Mouse (Mus musculus) heart, postnatal 14 days (tissue): Measurements from ENCODE around the gene Olfr1394. TPM values are rescaled to one million over a fixed set of nuclear protein-coding genes. Genes with fewer than 3 reads are reported as not detected.
"Not testable (repeated sequence)": the region's sequence is repeated elsewhere in the genome, so short reads cannot be mapped to it uniquely, and the experiment has no call there.

Source experiments
- DNase-seq, 2 experiments: peaks; one replicate each; pipeline ENCODE4 v3.0.0; 2021 to 2022
- intact Hi-C: fragments of 180-260 bp; cut with DNase I; formaldehyde crosslinking; loops from one replicate; pipeline ENCODE4 v1.15.1; 2025
- total RNA-seq, 2 experiments: library from RNA; stranded (reverse); gene quantifications; 2 replicates each; pipeline ENCODE4 v1.2.3; 2021

The Olfr1394 gene
- total RNA-seq, 2 experiments from 2014 or later, result not detected

DNA sequence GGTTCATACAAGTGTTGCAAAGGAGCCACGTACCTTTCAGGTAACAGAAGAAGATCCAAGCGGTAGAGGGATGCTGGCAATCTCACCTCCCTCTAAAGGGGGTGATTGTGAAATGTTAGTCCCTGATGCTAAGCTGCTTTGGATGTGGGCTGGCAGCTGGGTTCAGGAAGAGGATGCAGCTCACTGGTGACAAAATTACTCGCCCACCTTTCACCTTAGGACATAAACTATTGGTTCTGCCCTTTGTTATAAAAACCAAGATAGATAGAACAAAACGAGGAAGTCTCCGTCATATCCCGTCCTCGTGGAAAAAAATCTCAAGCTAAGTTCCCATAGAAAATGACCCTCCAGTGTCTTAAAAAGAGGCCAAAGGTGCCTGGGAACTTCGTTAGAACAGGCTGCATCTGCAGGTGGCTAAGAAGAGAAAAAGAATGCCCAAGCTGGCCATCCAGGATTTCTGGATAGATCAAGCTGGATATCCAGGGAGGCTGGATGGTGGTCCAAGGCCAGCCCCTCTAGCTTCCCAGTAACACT, 32.8 kb downstream of the Olfr1394 start, which contains the start of gene Btnl9:
Gene Btnl9, minus strand, starts transcription at position 205 of the 534 bp plus-strand sequence.
- DNase-seq, result no peak
- intact Hi-C loops, result loop anchor here (2.0 to 10.0 kb wide), 3 partner anchors 76 to 348 kb away; partner anchors contain the start of gene Irgm1

- no peak for DNase-seq
These were observed 33.5 kb downstream of the Olfr1394 start for GRCm38 (mm10) chr11:49187701-49188100.

DNA sequence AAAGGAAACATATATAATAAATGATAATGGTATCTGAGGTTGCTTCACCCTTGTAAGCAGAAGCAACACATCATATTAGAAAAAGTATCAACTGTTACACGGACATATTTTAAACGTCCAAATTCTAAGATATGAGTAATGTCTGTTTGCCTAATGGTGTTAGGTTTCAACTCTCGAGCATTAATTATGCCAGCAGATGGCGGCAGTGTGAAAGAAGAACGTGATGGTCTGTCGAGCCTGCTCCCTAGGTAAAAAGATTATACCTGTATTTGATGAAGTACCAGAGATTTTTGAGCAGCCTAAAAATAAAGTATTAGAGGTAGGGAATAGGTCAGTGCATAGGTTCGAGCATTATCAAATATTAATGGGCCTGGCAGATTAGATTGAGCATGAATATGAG, 35.6 kb downstream of the Olfr1394 start:
- DNase-seq, result peak; percentile 67 to 81
- intact Hi-C loops, result loop anchor here (1.0 to 10.0 kb wide), 5 partner anchors 79 to 345 kb away; partner anchors contain the start of gene Irgm1

More at GRCm38 (mm10) chr11:49187701-49188100, 33.5 kb downstream of the Olfr1394 start:
- intact Hi-C loops, result loop anchor here (2.0 to 10.0 kb wide), 3 partner anchors 77 to 347 kb away; partner anchors contain the start of gene Irgm1

- intact Hi-C loops, result loop anchor here (5.0 kb wide), 1 partner anchor 221 kb away; no protein-coding TSS in a partner anchor
- no peak for DNase-seq
These were observed 36.9 kb downstream of the Olfr1394 start for GRCm38 (mm10) chr11:49191083-49191482.

GRCm38 (mm10) chr11:49194771-49195170, 40.6 kb downstream of the Olfr1394 start:
- intact Hi-C loops, result loop anchor here (5.0 kb wide), 1 partner anchor 218 kb away; no protein-coding TSS in a partner anchor
- not testable (repeated sequence) for DNase-seq

DNA sequence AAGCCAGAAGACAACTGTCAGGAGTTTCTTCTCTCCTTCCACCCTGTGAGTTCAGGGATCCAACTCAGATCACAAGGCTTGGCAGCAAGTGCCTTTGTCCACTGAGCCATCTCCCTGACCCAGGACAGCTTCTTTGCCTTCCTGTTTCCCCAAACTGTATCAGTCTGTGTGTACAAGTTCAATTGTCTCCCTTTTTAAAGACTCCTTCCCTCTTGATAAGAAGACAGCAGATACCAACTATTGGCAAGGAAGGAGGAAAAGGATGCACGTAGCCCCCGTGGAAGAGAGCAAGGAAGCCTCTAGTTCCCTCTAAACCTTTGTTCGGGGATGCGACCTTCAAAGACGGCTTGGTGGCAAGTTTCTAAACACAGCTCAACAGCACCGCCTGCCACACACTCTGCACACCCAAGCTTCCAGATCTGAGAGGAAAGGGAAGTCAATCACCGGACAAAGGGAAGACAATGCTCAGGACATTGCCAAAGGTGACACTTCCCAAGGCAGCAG, 41.7 kb downstream of the Olfr1394 start:
- intact Hi-C loops, result no loop called here
- peak in 1 of 2 experiments; percentile 17 for DNase-seq

DNA sequence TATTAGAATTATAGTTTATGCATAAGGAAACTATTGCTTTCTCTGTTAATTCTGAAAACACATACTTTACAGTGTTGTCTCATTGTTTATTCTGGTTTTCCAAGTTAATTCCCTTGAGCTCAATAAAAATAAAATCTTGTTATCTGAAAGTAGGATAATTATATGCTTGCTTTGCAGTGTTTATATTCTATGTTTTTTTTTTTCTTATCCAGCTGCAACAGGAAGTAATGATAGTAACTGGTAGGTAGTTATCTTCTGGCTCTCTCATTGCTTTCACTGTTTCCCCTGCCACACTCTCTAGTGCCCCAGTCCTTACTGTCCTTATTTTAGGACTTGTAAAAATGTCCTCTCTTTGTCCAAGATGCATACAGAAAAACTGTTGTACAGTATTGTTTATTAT, 46.5 kb downstream of the Olfr1394 start:
- no peak for DNase-seq
- intact Hi-C loops, result loop anchor here (5.0 to 10.0 kb wide), 3 partner anchors 328 to 406 kb away; partner anchors contain the start of genes Irgm1 and Trim41

DNA sequence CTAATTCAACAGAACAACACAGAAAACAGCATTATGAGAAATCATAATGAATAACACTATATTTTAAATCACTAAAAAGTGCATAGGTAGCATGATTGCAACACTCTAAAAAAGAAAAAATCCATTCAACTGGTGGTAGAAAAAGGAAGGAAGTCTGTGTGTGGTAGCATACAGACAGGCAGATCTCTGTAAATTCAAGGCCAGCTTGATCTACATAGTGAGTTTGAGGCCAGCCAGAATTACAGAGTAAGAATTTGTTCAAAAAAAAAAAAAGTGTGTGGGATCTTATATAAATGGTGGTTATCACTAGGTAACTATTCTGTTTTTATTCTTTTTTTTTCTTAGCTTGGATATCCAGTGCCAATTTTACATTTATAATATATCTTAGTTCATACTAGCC, 47.0 kb downstream of the Olfr1394 start:
- DNase-seq, result no peak
- intact Hi-C loops, result loop anchor here (5.0 to 10.0 kb wide), 3 partner anchors 329 to 406 kb away; partner anchors contain the start of genes Irgm1 and Trim41

- no peak for DNase-seq
- intact Hi-C loops, result loop anchor here (2.0 to 10.0 kb wide), 4 partner anchors 49 to 407 kb away; partner anchors contain the start of genes Irgm1 and Trim41
These were observed 47.9 kb downstream of the Olfr1394 start for GRCm38 (mm10) chr11:49202071-49202470.

GRCm38 (mm10) chr11:49202523-49203061, 48.4 kb downstream of the Olfr1394 start:
- DNase-seq, result peak; percentile 23 to 31

GRCm38 (mm10) chr11:49203129-49203768, 49.1 kb downstream of the Olfr1394 start, which contains the start of gene Zfp62:
Gene Zfp62 (plus strand): TSS chr11:49203292.
- peak; percentile 94 to 96 for DNase-seq
- intact Hi-C loops, result loop anchor here (2.0 to 10.0 kb wide), 4 partner anchors 48 to 408 kb away; partner anchors contain the start of genes Irgm1 and Trim41

More at GRCm38 (mm10) chr11:49202523-49203061, 48.4 kb downstream of the Olfr1394 start:
- intact Hi-C loops, result loop anchor here (2.0 to 10.0 kb wide), 4 partner anchors 48 to 408 kb away; partner anchors contain the start of genes Irgm1 and Trim41

GRCm38 (mm10) chr11:49203771-49204497, 49.8 kb downstream of the Olfr1394 start:
- DNase-seq, result no peak

DNA sequence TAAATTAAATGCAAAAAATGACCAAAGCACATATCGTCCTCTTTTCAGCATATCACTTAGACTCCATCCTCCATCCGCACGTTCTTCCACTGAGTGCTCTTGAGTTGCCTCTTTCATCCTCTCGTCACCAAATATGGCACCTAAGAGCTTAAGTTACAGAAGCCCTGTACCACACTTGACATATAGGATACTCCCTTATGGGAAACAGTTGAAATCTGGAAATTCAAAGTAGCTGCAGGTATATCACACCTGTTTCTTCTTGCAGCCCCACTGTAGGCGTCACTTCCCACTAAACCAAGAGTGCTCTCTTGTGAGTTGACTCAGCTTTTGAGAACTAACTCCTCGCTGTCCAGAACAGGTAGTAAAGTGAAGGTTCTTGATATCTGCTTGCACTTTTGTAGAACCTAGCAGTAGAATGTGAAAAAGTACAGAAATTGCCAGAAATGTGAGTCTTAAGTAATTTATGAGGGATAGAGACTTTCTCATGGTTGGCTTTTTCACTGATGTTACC, 51.0 kb downstream of the Olfr1394 start:
- intact Hi-C loops, result loop anchor here (10.0 kb wide), 1 partner anchor 410 kb away; no protein-coding TSS in a partner anchor

More at GRCm38 (mm10) chr11:49203771-49204497, 49.8 kb downstream of the Olfr1394 start:
- intact Hi-C loops, result loop anchor here (2.0 to 10.0 kb wide), 4 partner anchors 47 to 409 kb away; partner anchors contain the start of genes Irgm1 and Trim41

GRCm38 (mm10) chr11:49207495-49207894, 53.3 kb downstream of the Olfr1394 start:
- DNase-seq, result no peak
- intact Hi-C loops, result loop anchor here (10.0 kb wide), 1 partner anchor 413 kb away; no protein-coding TSS in a partner anchor

More for the DNA sequence above, 51.0 kb downstream of the Olfr1394 start:
- no peak for DNase-seq

Other genes with a start within 250 kb of the Olfr1394 start
- 1 to 10 TPM; 2.0 to 2.8 TPM for gene Psme2b, start 208.2 kb upstream of the Olfr1394 start, total RNA-seq
- under 1 TPM in 1 of 2 experiments, not detected in 1; 0.17 TPM for gene Olfr56, start 175.5 kb upstream of the Olfr1394 start, total RNA-seq
- 1 to 10 TPM; 4.0 to 4.4 TPM for gene 9930111J21Rik1, start 175.0 kb upstream of the Olfr1394 start, total RNA-seq
- gene Gm12185, start 162.2 kb upstream of the Olfr1394 start, total RNA-seq, result under 1 TPM; 0.45 to 0.61 TPM
- gene Tgtp1, start 160.2 kb upstream of the Olfr1394 start, total RNA-seq, result under 1 TPM; 0.91 to 1.00 TPM
- 1 to 10 TPM; 5.2 to 6.6 TPM for gene 9930111J21Rik2, start 103.1 kb upstream of the Olfr1394 start, total RNA-seq
- under 1 TPM; 0.14 to 0.46 TPM for gene Tgtp2, start 90.2 kb upstream of the Olfr1394 start, total RNA-seq
- gene Ifi47, start 77.8 kb upstream of the Olfr1394 start, total RNA-seq, result 1 to 10 TPM; 2.4 to 3.4 TPM
- gene Olfr1396, start 39.5 kb upstream of the Olfr1394 start, total RNA-seq, result 1 to 10 TPM; 1.2 to 1.4 TPM
- not detected for gene Olfr1395, start 12.1 kb upstream of the Olfr1394 start, total RNA-seq
- gene Btnl9, start 32.8 kb downstream of the Olfr1394 start, total RNA-seq, result 10 to 100 TPM; 48.3 to 52.4 TPM
- 10 to 100 TPM; 26.3 to 27.0 TPM for gene Zfp62, start 48.9 kb downstream of the Olfr1394 start, total RNA-seq
- 10 to 100 TPM; 59.3 to 68.4 TPM for gene Mgat1, start 89.8 kb downstream of the Olfr1394 start, total RNA-seq
- gene Olfr1393, start 123.9 kb downstream of the Olfr1394 start, total RNA-seq, result under 1 TPM; 0.32 to 0.48 TPM
- not detected for gene Olfr1392, start 130.9 kb downstream of the Olfr1394 start, total RNA-seq
- not detected for gene Olfr10, start 150.4 kb downstream of the Olfr1394 start, total RNA-seq
- not detected for gene Olfr1391, start 168.4 kb downstream of the Olfr1394 start, total RNA-seq
- gene Olfr1390, start 180.8 kb downstream of the Olfr1394 start, total RNA-seq, result not detected